Mouse (Mus musculus): ENCODE measurements around the gene Irs1.

DNA sequence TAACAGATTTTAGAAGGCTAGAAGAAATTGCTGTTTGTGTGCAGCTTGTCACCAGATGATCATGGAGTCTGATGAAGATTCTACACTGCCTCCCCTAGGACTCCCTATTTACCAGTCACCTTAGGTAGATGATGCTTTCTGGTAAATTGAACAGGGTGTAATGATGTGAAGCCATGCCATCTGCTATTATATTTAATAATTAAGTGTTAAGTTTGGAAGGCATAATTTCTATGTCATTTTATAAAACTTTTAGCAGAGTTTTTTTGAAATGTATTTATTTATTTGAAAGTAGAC is 38.7 kb upstream of the Irs1 start:
- TF ChIP-seq CTCF (IDR thresholded peaks at IDR 0.05; ENCODE audit: insufficient read depth, low read length) (no peak), POLR2A (IDR thresholded peaks at IDR 0.05; ENCODE audit: borderline replicate concordance, extremely low read depth, low read depth, low read length) (no peak)
